Mouse (Mus musculus) heart, postnatal 0 days (tissue): ENCODE measurements around the gene Arl4c.

ENCODE experiments used
- CTCF ChIP-seq: IDR thresholded peaks from 2 replicates; pipeline ENCODE4 v1.5.1; 2016; ENCODE audit warnings: antibody characterized with exemption, control low read depth, low read depth
- EP300 ChIP-seq: IDR thresholded peaks from 2 replicates; pipeline ENCODE4 v1.6.1; 2016; ENCODE audit warnings: antibody characterized with exemption, low read depth

- TF ChIP-seq CTCF (no peak), EP300 (no peak)
Observed at GRCm38 (mm10) chr1:88643181-88643823, 58.7 kb downstream of the Arl4c start.
